Mouse (Mus musculus): ENCODE data around the gene Slc25a35.
"Not testable (repeated sequence)": the region's sequence is repeated elsewhere in the genome, so short reads cannot be mapped to it uniquely, and the experiment has no call there.

Slc25a35 gene

DNA sequence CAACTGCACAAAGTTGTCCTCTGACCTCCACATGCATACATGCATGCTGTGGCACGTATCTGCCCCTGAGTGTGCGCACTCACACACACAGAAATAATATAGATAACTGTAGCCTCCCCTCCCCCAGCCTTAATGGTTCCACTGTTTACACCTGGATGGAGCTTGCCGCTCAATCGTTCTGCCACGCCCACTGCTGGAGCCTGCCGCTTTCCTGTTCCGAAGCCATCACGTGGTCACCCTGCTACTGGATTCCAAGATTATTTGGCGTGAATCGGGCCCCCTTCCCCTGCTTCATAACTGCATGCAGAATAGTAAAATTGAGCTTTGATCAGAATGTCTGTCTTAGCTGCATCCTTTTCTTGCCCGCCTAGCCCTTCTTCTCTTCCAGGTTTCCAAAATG lies 5.8 kb upstream of the Slc25a35 start:
- DNase-seq, result peak in 1 of 2 experiments; percentile 36

DNA sequence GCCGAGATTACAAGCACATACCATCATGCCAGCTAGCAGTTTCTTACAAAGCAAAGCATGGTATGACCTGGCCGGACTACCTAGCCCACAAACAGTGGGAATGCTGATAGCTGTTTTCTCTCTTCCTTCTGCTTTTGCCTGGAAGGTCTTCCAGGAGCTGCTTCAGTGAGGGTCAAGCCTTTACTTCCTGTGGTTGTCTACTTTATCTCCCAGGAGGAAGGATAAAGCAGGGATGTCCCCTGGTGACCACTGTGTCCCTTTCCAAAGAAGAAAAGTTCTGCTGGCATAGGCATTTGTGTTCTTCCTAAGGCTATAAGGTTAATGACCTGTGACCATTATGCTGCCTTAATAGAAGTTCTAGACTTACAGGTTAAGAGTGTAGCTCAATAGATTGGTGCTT lies 4.5 kb upstream of the Slc25a35 start:
- DNase-seq, result no peak

GRCm38 (mm10) chr11:68965050-68965449 lies 2.9 kb upstream of the Slc25a35 start:
- DNase-seq, result no peak

DNA sequence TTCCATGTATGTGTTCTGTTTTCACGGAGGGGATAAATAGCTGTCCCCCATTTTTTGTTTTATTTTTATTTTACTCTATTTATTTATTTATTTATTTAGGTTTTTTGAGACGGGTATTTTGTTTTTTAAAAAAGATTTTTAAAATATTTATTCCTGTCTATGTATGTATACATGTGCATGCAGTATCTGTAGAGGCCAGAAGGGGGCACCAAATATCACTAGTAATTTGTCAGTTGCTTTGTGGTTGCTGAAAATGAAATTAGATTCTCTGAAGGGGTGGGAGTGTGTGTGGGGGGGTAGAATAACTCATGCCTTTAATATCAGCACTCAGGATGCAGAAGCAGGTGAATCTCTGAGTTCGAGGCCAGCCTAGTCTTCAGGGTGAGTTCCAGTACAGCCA lies 2.1 kb upstream of the Slc25a35 start:
- DNase-seq, result peak; percentile 57 to 87

GRCm38 (mm10) chr11:68966554-68966953 lies 1.4 kb upstream of the Slc25a35 start:
- DNase-seq, result no peak

- DNase-seq, result peak in 1 of 2 experiments; percentile 46
Observed at GRCm38 (mm10) chr11:68968752-68969151, 821 bp downstream of the Slc25a35 start.

- peak; percentile 82 to 85 for DNase-seq
Observed at GRCm38 (mm10) chr11:68970232-68970631, 2.3 kb downstream of the Slc25a35 start.

- peak; percentile 94 to 95 for DNase-seq
Observed at GRCm38 (mm10) chr11:68973250-68974058, 5.5 kb downstream of the Slc25a35 start.

GRCm38 (mm10) chr11:68974059-68974450 lies 6.1 kb downstream of the Slc25a35 start:
- DNase-seq, result no peak

DNA sequence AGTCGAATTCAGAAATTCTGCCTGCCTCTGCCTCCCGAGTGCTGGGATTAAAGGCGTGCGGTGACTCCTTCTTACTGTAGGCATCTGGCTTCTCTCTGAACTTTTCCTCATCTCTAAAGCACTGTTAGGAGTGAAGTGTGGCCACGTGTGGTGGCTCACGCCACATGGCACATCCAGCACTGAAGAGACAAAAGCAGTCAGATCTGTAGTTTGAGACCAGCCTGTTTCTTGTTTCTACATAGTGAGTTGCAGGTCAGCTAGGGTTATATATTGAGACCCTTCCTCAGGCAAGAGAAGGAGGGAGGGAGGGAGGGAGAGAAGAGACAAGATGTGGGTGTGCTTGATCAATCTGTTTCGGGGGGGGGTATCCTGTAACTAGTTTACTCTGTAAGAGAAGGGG lies 7.2 kb downstream of the Slc25a35 start, which contains the start of gene Rangrf:
Gene Rangrf (minus strand): TSS at position 101 of the 400 bp plus-strand sequence.
- no peak for DNase-seq

DNA sequence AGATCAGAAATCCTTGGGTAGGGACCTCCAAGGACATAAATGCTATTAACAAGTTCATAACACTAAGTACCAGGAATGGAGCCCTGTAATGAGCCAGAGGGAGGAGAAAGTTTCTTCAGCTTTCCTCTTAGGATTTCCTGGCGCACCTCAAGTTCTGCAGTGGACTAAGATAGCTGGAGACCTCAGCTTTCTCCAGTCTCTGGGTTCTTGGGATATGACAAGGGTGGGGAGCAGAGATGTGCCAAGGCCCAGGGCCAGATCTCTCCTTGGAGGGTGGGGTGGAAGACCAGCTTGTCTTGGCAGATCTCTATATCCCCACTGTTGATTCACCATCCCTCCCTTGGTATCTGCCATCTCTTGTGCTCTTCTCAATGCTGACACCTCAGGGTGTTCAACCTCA lies 7.7 kb downstream of the Slc25a35 start:
- no peak for DNase-seq

DNA sequence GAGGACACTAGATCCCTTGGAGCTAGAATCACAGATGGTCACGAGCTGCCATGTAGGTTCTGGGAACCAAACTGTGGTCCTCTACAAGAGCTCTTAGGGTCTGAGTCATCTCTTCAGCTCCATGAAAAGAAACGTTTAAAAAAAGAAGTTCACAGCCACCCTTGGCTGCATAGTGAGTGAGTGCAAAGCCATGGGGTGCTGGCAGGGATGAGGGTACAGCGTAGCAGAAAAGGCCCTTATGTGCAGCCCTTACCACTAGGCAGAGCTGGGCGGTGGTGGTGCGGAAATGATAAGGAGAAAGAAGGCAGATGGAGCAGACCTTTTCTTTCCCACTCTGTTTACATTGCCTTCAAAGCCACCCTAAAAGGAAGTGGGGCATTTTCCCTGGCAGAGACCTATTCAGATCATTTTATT lies 11.4 kb downstream of the Slc25a35 start:
- DNase-seq, result no peak

DNA sequence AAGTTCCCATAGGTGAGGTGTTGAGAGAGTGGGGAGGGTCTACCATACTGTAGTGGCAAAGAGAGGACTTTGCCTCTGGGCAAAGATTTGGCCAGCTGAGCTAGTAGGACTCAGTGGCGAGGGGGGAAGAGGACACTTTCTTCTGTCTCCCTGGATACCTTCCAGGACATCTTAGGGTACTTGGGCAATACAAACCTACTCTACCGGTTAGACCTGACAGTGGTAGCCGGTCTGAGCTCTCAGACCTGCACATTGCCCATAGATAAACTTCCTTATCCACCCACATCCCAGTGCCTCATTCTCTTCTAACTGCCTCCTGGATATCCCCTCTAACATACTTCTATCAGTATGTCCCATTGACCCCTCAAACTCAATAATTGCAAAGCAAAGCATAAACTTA lies 13.0 kb downstream of the Slc25a35 start:
- DNase-seq, result no peak

GRCm38 (mm10) chr11:68982639-68983369 lies 14.9 kb downstream of the Slc25a35 start:
- DNase-seq, result peak; percentile 87 to 91

- no peak for DNase-seq
Observed at GRCm38 (mm10) chr11:68987365-68987882, 19.5 kb downstream of the Slc25a35 start.

- DNase-seq, result no peak
Observed at GRCm38 (mm10) chr11:68988341-68988740, 20.4 kb downstream of the Slc25a35 start.

GRCm38 (mm10) chr11:68993122-68993521 lies 25.2 kb downstream of the Slc25a35 start:
- no peak for DNase-seq

DNA sequence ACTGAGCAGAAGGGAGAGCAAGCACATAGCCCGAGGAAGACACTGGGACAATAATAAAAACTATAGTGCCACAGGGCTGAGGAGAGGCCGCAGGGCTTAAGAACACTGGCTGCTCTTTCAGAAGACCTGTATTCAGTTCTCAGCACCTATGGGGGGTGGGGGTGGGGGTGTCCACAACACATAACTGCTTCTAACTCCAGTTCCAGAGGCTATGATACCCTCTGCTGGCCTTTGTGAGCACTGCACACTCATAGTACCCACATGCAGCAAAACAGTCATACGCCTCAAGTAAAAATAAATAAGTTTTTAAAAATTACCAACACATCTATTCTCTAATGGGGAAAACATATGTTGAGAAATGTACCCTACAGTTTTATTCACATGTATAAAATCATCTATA lies 26.4 kb downstream of the Slc25a35 start:
- DNase-seq, result peak in 1 of 2 experiments; percentile 34

DNA sequence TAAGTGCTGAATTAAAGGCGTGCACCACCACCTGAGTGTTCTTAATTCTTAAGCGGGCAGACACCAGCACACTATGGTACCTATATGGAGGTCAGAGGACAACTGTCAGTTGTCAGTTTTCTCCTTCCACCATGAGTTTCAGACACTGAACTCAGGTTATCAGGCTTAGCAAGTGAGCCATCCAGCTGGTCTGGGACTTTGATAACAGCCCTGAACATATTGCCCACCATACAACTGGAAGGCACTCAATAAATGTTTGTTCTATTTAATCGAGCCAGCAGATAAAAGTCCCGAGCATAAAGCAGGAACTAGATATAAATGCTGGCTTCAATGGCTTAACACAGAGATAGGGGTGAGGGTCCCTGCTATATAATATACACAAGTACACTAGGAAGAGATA lies 29.1 kb downstream of the Slc25a35 start:
- DNase-seq, result no peak

GRCm38 (mm10) chr11:69002782-69003181 lies 34.9 kb downstream of the Slc25a35 start:
- not testable (repeated sequence) for DNase-seq

DNA sequence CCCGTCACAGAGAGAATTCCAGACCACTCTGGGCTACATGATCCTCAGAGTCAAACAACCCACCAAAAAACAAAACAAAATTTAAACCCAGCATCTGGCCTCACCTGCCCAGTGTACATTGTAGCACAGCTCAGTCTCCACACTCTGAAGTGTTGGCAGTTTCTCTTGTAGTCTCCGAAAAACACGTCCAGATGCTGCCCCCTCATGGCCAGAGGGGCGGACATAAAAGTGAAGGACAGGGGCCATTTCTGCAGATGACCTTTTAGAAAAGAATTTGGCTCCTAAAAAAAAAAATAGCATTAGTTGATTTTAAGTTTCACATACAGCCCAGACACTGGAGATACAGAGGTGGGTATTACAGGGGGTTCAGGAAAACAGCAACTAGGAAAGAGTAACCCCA lies 35.7 kb downstream of the Slc25a35 start:
- peak in 1 of 2 experiments; percentile 43 for DNase-seq

- no peak for DNase-seq
Observed at GRCm38 (mm10) chr11:69005193-69005592, 37.3 kb downstream of the Slc25a35 start.

DNA sequence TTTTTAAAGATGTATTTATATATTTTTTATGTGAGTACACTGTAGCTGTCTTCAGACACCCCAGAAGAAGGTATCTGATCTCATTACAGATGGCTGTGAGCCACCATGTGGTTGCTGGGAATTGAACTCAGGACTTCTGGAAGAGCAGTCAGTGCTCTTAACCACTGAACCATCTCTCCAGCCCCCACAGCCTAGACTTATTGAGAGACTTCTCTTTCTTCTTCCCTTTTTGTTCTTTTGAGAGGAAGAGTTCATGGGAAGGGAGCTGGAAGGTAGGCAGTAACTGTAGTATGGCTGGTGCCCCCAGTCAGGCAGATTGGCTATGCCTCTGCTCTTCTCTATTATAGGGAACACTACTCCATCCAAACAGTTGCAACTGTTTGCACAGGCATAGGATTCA lies 38.6 kb downstream of the Slc25a35 start:
- not testable (repeated sequence) for DNase-seq

All from kidney, postnatal 25 days (tissue).